Mouse (Mus musculus) 416B (cell line): ENCODE results near the gene Grid2.

ENCODE experiments used
- DNase-seq: peaks from one replicate; pipeline ENCODE4 v3.0.0; 2011; ENCODE audit warnings: low read depth

Gene Grid2

GRCm38 (mm10) chr6:64308631-64309030 lies 1053.0 kb downstream of the Grid2 start:
- no peak for DNase-seq

- peak; percentile 1 for DNase-seq
Observed at GRCm38 (mm10) chr6:64313132-64313531, 1057.5 kb downstream of the Grid2 start.

DNA sequence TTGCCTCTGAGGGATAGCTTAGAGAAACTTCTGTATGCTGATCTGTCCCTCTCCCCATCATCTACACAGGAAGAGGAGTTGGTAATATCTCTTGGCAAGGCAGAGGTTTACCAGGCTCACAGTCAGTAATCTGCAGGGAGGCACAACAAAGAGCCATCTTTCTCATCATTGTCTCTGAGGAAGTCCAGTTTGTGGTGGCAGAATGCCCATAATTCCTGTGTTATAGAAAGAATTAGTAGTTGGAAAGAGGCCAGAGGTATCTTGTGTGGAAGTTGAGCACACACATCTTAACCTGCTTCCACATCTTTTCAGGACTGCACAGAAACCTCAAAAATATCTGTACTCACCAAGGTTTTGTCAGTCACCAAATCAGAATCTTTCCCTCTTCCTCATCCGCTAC lies 1071.3 kb downstream of the Grid2 start:
- DNase-seq: no peak

DNA sequence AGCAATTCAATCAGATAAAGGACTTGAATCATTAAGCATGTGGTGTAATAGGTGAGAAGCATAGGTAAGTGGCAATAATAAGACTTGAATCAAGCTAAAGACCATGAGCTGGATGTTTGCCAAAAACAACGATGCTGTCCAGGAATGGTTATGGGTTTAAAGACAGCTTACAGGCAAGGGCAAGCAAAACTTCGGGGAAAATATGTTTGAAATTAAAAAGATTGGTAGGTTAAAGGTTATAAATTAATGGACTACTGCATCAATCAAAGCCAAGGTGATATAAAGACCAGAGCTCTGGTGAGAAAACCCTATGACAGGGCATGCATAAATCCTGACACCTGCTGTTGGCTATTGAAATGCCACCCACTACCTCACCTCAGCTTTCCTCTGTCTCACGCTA lies 1072.2 kb downstream of the Grid2 start:
- DNase-seq: no peak

DNA sequence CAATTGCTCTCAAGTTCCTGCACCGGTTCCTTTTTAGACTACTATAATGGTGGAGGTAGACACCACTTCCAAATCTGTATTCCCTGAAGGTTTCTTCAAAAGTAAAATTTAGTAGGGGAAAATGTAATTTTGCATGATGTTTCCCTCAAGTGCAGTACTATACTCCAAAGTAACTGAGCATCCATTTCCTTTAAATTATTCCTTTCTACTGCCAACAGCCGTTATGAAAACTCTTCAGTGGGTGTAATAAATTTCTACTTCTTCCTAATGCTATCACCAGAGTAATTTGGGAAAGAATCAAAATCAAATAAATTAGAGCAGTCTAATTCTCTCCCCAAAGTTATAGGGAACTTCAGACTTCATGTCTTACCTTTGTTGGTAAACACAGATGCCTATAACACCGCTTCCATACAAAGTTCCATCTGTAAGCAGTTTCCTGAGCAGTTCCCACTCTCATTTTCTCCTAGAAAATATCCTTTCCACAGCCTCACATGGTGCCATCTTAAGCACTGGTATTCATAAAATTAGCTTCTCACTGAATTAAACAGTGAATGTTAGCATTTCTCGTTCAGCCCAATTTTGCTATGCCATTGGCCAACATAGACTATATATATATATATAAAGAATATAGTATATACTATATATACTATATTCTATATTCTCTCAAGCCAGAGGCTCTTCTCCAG lies 1142.9 kb downstream of the Grid2 start:
- DNase-seq: no peak

- DNase-seq: no peak
Observed at GRCm38 (mm10) chr6:64427658-64428057, 1172.0 kb downstream of the Grid2 start.

DNA sequence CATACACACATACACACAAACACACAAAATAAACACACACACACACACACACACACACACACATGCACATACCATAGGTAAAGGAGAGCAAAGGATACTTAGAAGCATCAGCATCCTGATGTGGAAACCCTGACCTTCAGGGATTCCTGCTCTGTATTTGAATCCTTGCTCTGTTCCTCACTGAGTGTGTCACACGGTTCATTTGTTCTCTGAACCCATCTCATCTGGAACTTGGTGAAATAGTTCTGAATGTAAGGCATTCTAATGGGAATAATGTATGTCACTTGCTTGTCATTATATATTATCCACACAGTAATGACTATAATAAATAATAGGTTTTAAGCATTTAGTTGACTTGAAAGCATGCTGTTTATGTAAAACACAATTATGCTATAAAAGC lies 1173.2 kb downstream of the Grid2 start:
- no peak for DNase-seq

DNA sequence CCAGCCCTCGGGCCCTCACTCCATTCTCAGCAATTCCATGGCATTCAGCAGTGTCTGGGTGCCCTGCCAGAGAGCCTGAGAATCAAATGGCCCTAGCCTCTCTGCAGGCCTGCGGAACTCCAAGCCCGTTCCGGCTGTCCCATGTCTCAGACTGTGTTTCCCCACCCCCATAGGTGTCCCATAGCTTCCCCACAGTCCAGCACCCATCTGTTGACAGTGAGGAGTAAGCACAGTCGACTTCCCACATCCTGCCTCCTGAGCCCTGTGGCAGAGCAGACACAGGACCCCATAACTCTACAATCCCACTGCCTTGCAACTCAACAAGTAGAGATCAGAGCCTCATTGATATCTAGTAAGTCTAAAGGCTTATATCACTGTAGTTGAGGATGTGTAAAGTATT lies 1192.5 kb downstream of the Grid2 start:
- DNase-seq: no peak

DNA sequence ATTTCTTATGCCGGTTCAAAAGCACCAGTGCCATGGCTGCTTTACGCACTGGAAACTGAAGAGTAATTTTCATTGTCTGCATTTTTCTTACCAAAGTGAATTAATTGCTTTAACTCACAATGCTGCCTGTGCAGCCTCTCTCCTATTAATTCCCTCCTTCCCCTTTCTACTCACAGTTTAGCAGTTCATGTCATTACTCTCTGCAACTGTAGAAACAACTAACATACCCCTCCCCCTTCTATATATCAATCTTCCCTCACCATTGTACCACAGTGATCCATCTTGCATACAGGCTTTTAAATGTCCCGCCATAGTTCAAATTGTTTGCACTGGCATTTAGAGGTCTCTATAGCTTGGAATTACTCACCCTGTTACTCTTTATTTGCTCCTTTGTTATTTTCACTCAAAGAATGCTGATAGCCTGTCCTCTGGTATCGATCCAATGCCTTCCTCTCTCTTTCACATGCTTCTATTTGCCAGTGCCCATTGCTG lies 1193.2 kb downstream of the Grid2 start:
- DNase-seq: no peak

DNA sequence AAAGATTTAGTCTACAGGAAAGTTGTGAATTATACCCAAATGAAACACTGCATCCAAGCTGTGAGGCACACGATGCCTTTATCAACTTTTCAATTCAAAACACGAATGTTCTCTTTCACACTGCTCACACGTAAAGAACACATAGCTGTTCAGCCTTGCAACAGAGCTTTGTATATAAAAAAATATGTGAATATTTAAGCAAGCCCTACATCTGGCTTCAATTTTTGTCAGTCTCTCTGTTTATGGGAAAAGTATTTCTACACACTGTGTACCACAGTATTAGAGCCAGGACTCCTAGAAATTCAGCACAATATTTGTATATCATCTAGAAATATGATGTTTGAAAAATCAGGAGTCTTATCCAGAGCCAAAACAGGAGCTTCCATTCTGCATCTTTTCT lies 1195.1 kb downstream of the Grid2 start:
- no peak for DNase-seq

- DNase-seq: no peak
Observed at GRCm38 (mm10) chr6:64479884-64480283, 1224.2 kb downstream of the Grid2 start.

DNA sequence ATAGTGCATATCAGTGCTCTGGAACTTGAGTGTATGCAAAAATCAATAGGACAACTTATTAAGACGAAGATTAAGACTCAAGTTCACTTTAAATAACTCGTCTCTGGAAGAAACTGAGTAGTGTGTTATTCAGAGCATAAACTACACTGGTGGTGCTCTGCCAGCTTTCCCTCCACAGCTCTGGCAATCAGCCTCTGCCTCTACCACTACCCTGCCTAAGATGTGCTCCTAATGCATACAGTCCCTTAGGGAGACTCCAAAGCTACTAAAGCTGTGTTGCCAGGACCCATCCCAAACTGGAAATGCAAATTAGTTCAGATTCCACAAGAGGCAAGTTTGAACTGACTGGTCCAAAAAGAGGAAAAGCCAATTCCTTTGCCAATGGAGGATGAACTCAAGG lies 1224.9 kb downstream of the Grid2 start:
- DNase-seq: no peak

DNA sequence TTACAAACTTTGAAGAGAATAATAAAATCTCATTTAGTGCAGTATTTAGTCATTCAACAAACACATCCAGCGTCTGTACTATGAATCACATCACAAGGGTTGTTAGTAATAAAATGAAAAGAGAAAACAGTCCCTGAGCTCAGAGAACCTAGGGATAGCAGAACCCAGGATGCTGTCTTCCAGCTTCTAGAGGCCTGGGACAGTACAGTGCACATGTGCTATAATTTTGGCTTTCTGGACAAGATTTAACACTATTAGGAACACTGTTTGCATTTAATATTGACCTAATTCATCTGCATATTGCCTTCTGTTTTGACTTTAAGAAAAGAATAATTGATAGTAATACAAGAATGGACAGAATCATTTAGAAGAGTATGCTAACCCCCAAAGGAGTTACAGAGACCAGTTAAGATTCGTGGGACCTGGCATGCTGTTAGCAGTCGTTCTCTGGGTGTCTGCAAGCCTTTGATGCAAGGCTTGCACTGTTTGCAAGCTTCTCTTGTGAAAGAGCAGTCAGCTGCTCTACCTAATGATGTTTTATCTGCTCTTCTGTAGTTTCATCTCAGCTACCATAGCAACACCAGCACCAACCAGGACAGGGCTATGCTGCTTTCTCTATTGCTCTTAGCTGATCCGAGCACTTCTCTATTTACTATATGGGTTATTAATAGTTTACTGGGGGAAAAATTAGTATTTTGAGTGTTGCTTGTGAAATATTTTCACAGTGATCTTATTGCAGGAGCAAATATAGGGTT lies 1234.8 kb downstream of the Grid2 start:
- DNase-seq: no peak

DNA sequence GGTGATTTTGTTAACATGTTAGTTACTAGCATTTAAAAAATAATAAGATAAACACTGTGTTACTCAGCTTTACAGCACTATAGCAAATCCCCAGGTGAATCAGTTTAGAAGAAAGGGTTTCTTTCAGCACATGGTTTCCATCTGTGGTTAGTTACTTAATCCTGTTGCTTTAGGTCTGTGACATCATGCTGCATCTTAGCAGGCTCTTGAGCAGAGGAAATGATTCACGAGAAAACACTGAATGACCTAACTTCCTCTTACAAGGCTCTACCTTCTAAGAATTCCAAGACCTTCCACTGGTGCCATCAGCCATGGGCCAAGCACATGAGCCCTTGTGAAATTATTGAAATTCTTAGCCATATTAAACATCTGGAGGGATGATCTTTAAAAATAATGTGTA lies 1248.7 kb downstream of the Grid2 start:
- peak; percentile 36 for DNase-seq

DNA sequence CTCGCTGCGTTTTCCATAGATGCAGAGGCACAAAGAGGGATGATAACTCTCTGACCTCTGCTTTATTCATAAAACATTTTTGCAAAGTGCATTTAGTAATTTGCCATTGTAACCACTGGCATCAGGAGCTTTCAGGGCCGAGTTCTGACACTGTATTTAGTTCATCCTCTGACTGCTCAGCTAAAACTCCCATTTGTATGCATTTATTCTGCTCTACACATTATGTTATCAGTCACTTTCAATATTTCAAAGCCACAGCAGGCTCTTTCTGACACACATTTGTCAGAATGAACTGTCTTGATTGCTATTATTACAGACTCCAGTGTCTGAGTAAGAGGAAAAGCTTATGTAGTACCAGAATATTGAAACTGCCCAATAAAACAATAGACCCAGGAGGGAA lies 1286.5 kb downstream of the Grid2 start:
- DNase-seq: no peak

DNA sequence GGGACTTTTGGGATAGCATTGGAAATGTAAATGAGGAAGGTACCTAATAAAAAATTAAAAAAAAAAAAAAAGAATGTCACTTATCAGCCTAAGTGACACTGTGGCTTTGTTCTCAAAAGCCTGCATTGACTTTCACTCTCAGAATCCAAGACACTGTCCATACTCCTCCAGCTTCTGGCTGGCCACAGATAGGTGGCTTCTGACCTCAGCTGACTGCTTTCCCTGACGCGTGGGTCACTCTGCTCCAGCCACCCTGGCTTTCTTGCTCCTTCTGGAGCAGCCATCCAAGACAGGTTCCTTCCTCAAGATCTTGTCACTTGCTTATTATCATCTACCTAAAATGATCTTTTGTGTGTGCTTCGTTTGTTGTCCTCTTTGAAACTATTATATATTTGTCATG lies 1298.0 kb downstream of the Grid2 start:
- DNase-seq: no peak

DNA sequence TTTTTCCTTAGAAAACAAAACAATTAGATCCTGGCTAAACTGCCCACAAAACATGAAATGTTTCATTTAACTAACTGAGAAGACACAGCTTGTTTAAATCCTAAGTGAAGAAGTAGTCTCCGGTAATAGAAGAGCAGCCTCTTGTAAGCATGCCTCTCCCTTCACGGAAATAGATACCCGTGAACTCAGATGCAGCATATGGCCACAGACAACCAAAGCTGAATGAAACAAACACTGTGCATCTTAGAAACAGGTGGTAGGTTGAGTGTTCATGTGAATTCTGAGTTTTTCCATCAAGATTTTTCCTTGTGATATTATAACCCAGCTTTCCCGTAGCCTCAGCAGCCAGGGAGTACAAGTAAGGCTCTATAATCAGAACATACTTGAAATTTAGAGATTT lies 1299.5 kb downstream of the Grid2 start:
- no peak for DNase-seq

- DNase-seq: peak; percentile 13
Observed at GRCm38 (mm10) chr6:64568599-64568998, 1312.9 kb downstream of the Grid2 start.

DNA sequence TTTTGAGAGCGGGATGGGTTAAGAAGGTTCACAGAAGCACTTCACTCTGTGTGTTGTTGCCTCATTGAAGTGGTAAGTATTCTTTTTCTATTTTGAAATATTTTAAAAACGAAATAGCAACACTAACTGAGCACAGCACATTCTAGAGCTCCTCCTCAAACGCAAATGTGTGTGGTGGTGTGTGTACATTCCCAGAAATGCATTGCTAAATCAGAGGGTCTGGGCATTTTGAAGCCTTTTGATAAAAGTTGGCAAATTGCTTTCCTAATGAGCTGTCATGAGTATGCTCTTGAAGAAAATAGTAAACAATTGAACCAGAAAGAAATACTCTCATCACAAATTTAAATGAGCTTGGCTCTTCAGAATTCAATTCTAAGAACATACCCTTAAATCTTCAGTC lies 1325.7 kb downstream of the Grid2 start:
- no peak for DNase-seq

DNA sequence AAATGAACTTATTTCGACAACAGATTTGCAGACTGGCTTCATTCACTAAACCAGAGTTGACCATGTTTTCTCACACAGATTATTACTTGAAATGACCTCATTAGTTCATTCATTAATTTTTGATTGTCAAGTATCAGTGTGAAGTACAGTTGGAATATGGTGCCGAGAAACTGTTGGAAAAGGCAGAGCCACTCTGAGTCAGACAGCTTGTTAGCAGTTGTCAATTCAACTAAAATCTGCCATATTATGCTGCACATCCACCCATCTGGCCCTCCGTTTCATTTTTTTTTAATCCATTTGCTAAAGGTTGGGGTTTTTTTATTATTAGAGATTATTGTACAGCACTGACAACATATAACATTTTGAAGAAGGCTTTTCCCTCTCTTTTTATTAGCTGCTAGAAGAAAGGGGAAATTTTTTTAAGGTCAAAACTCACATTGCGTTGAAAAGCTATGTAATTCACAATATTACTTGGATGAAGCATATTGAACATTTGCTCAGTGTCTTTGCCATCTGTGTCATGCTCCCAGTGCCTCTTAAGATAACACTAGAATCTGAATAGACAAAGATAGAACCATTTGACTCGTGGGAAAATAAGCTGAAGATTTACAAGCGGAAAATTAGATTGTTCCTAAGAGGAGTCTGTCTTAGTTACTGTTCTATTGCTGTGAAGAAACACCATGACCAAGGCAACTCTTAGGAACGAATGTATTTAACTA lies 1333.0 kb downstream of the Grid2 start:
- no peak for DNase-seq

DNA sequence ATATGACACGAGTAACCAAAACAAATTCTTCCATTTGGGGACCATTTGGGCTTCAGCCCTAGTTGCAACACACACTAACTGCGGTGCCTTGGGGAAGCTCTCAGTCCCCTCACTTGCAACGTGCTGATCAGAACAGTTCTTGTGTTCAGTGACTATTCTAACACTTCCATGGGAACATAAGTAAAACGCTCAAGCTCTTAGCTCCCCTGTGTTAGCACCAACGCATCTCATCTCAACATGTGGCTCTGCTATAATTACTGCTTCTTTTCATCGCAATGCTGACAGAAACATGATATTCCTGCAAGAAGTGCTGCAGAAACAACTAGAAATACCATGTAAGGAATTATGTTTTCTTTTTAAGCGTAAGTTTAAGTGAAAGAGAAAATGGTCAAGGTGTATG lies 1340.6 kb downstream of the Grid2 start:
- DNase-seq: no peak

- DNase-seq: no peak
Observed at GRCm38 (mm10) chr6:64596835-64597234, 1341.2 kb downstream of the Grid2 start.

- no peak for DNase-seq
Observed at GRCm38 (mm10) chr6:64598144-64598561, 1342.5 kb downstream of the Grid2 start.
